Mouse (Mus musculus): ENCODE data around the gene 2900026A02Rik.

2900026A02Rik gene

GRCm38 (mm10) chr5:113150871-113151553 lies 70.0 kb downstream of the 2900026A02Rik start:
- no peak for DNase-seq (ENCODE audit: low spot score in 2 of 2)

DNA sequence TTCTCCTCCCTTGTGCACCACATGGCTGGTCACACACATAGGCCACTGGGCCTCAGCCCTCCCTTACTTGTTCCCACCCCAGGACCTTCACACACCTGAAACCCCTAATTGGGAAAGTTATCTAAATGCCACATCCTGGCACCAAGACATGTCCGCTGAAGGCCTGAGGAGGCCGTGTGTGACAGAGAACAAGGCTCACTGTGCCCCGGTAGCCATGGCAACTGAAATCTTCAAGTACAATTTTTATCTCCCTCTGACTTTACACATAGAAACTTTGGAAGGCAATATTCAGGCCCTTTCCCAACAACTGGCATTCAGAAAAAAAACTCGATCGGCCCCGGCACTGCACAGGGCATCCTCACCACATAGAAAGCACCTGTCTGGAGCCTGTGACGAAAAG lies 72.0 kb downstream of the 2900026A02Rik start:
- DNase-seq (ENCODE audit: low spot score in 2 of 2), result peak in 1 of 2 experiments; percentile 11

DNA sequence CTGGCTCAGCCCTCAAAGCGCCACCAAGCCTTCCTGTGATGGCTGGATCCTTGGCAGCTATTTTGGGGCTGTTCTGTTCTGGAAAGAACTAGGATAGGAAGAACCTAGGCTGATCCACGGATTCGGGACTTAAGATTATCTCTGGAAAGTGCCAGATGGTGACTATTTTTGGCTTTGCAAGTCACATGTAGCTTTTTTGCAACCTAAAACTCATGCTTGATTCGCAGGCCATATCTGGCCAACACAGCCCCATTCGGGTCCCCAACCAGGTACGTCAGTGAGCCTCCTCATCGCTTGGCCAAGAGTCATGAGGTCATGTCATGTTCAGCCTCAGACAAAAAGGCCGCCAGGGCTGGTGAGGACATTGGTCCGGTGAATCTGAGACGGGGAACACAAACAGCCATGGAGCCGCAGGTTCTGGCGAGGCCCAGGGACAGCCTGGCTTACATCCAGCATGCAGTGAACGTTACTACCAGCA lies 73.0 kb downstream of the 2900026A02Rik start:
- peak in 1 of 2 experiments; percentile 27 for DNase-seq (ENCODE audit: low spot score in 2 of 2)

- peak in 1 of 2 experiments; percentile 9 for DNase-seq (ENCODE audit: low spot score in 2 of 2)
Observed at GRCm38 (mm10) chr5:113146656-113147055, 74.4 kb downstream of the 2900026A02Rik start.

- no peak for DNase-seq (ENCODE audit: low spot score in 2 of 2)
Observed at GRCm38 (mm10) chr5:113145171-113145570, 75.9 kb downstream of the 2900026A02Rik start.

DNA sequence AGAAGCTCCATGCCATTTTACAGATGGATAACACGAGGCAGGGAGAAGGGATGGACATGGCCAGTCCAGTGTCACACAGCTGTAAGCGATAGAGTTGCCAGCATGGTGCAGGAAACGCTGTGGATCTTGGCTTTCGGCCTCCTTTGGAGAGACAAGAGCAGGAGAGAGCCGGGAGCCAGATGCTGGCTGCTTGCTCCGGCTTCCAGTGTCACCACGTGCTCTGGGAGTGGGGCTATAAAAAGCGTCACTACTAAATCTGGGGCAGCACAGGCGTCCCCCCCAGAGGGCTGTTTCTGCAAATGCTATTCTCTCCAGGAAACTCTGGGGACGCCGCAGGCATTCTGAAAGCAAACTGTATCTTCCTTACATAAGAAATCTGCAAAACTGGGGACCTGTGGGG lies 78.5 kb downstream of the 2900026A02Rik start:
- DNase-seq (ENCODE audit: low spot score in 2 of 2), result peak; percentile 75 to 84

DNA sequence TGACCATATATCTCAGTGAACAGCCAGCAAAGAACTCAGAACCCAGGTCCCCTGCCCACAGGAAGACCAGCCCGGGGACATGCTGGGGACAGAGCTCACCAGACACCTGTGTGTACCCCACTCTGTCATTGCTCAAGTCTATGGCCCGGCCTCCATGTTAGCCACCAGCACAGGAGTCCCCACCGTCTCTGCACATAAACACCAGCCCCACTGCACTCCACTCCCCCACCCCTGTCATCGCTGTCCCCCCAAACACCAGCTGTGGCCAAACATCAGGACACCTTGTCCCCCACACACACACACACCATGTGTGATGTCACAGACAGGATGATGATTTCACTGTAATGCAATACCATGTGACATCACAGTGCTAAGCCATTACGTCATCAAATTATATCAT lies 79.0 kb downstream of the 2900026A02Rik start:
- no peak for DNase-seq (ENCODE audit: low spot score in 2 of 2)

DNA sequence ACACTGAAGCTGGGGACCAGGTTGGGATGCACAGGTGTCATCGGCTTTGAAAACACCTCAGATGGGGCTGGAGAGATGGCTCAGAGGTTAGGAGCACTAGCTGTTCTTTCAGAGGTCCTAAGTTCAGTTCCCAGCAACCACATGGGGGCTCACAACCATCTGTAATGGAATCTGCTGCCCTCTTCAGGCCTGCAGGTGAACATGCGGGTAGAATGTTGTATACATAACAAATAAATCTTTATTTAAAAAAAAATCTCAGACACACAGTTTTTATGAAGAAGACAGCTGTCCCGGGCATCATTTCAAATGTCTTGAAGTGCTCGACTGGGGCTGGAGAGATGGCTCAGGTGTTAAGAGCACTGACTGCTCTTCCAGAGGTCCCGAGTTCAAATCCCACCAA lies 80.2 kb downstream of the 2900026A02Rik start:
- no peak for DNase-seq (ENCODE audit: low spot score in 2 of 2)

- DNase-seq (ENCODE audit: low spot score in 2 of 2), result no peak
Observed at GRCm38 (mm10) chr5:113140051-113140450, 81.0 kb downstream of the 2900026A02Rik start.

DNA sequence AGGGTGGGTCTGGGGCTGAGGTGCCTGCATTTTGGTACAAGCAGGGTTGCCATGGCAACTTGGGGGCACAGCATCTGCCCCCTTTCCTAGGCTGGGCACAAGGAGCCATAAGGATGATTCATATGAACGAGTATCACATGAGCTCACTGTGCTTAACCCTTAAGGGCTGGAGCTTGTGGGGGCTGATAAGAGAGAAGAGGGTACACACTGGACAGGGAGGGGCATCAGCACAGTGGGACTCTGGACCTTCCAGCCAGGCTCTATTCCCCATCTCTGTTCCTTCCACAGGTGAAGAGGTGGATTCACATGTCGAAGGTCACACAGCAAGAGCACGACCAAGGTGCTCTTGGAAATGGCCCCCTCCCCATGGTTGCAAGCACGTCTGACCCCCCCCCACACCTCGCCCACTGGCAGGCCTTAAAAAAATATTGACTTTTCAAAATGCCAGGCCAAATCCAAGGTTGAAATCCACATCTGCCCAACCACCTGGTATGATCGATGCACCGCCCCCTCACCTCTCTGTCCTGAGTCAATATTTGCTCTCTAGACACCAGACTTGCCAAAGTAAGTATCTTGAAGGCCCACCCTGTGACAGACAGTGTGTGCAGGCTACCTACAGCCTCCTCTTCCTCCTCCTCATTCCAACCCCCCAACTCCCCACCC lies 81.8 kb downstream of the 2900026A02Rik start:
- peak in 1 of 2 experiments; percentile 13 for DNase-seq (ENCODE audit: low spot score in 2 of 2)

DNA sequence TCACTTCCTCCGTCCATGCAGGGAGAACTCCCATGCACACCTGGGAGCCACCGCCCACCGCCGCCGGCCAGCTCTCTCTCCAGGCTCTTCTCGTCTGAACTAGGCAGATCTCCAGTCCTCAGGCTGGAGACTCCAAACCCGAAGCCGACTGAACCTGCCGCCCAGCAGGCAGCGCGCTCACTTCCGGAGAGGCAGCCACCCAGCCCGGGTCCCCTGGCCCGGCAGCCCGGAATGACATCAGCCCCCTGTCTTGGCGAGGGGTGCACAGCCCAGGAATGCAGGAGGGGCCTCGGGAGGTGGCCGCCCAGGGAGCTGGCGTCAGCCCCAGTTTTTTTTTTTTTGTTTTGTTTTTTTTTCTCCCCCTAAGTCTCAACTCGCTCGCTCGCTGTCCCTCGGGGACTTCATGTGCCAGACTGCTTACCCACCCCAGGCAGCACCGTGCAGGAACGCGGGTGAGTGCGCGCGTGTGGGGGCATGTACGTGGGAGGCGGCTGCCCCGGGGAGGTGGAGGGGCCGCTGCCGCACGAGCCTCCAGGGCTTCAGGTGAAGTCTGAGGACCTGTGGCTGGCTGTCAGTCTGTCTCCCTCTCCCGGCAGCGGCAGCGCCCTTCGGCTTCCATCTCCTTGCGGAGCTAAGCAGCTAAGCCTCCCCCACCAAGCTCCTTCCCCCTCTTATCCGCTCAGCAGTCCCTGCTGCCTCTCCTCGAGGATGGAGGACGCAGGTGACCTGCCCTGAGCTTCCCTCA lies 82.5 kb downstream of the 2900026A02Rik start:
- peak; percentile 35 to 57 for DNase-seq (ENCODE audit: low spot score in 2 of 2)

DNA sequence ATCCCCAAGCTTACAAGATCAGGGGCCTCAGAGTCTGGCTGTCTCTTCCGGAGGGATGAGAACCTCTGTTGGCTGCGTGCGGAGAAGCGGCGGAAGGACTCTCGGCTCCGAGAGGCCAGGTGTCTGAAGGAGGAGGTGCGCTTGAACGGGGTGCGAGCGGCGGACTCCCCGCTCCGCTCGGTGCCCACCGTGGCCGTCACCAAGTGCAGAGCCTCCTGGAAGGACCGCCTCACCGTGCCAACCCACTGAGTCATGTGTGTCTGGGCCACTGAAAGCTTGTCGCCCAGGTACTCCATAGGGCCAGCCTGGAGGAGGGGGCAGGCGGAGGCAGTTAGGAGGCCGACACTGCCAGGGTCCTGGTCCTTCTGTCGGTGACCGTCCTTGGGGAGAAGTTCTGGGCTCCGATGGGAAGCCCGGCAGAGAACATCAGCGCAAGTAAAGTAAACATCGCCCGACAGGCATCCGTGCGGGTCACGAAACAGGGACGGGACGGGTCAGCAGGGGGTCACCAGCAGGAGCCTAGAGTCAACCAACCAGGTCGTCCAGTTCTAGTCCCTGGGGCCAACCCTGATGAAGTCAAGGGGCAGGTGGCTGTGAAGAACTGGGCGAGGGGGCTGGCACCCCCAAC lies 83.2 kb downstream of the 2900026A02Rik start:
- DNase-seq (ENCODE audit: low spot score in 2 of 2), result peak in 1 of 2 experiments; percentile 31

- DNase-seq (ENCODE audit: low spot score in 2 of 2), result peak in 1 of 2 experiments; percentile 25
Observed at GRCm38 (mm10) chr5:113136951-113137487, 84.0 kb downstream of the 2900026A02Rik start.

DNA sequence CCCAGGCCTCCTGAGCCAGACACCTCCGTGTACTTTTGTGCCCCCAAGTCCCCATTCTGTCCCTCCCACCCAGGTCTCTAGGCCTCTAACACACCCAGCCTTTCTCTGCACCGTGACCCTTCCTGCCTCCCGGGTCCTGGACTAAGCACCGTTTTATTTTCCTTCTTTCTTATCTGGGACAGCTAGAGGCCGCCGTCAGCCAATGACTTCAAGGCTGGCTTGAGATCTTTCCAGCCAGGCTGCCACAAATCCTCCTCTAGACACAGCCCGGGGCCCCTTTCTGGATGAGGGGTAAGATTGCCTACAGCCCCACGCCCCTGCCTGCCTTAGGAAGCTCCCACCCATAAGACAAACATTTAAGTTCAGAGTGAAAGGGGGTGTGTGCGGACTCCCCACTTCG lies 85.5 kb downstream of the 2900026A02Rik start:
- no peak for DNase-seq (ENCODE audit: low spot score in 2 of 2)

DNA sequence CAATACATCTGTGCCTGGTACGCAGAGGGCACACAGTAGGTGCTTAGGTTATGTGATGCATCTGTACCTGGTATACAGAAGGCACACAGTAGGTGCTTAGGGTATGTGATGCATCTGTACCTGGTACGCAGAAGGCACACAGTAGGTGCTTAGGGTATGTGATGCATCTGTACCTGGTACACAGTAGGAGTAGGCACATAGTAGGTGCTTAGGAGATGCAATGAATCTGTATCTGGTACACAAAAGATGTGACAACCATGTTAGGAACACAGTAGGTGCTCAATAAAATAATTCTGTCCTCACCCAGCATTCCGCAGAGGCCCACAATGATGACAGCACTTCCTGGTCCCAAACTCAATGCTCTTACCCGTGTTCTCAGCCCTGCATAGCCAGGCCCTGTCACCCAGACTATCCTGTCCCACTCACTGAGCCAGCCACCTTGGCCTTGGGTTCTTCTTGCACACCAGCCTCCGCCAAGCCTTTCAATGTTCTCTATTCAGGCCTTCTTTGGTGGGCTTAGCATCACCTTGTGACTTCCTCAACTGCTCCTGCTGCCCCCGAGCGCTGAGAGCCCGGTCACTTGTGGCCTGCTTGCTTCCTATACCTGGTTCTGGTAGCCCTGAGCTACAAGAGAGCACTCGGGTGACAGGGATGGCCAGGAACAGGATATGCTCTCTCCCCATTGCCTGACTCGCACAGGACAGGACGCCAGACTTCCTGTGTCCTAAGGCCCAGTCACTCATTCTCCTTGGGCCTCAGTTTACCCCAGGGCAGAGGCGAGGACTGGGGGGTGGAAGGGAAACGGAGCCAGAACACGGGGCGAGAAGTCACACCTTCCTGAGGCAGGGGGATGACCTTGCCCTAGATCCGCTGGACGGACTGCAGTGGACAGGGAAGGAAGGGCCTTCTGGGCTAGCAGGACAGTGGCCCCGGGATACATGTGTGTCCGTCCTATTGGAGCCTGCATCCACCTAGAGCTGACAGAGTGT lies 87.0 kb downstream of the 2900026A02Rik start:
- DNase-seq (ENCODE audit: low spot score in 2 of 2), result no peak

GRCm38 (mm10) chr5:113133080-113133491 lies 88.0 kb downstream of the 2900026A02Rik start:
- DNase-seq (ENCODE audit: low spot score in 2 of 2), result no peak

GRCm38 (mm10) chr5:113132635-113133041 lies 88.4 kb downstream of the 2900026A02Rik start:
- no peak for DNase-seq (ENCODE audit: low spot score in 2 of 2)

DNA sequence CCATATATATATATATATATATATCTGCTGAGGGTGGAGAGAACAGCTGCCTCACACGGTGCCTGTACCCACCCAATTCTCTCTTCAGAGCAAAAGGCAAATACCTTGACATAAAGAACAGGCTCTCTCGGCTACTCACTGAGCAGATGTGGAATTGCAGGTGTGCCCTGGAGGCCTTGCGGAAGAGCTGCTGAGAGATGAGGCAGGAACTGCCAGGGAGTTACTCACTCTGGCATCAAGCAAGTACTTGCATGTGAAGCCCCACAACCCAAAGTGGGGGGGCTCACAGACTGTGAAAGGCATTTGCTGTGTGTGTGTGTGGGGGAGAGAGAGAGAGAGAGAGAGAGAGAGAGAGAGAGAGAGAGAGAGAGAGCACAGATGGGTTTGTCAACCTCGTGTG lies 92.6 kb downstream of the 2900026A02Rik start:
- no peak for DNase-seq (ENCODE audit: low spot score in 2 of 2)

GRCm38 (mm10) chr5:113126476-113126875 lies 94.6 kb downstream of the 2900026A02Rik start:
- no peak for DNase-seq (ENCODE audit: low spot score in 2 of 2)

GRCm38 (mm10) chr5:113123693-113124092 lies 97.3 kb downstream of the 2900026A02Rik start:
- no peak for DNase-seq (ENCODE audit: low spot score in 2 of 2)
